Mouse (Mus musculus) C2C12 (cell line): Measurements from ENCODE around the gene Olfr211.

Experiments
- CEBPB ChIP-seq: IDR thresholded peaks from one replicate; pipeline ENCODE4 v1.6.1; 2011; ENCODE audit warnings: low read depth, mild to moderate bottlenecking, control low read depth, moderate library complexity
- CTCF ChIP-seq: IDR thresholded peaks from one replicate; pipeline ENCODE4 v1.5.1; 2011; ENCODE audit not compliant: control insufficient read depth, insufficient read depth, insufficient read length
- MAX ChIP-seq: IDR thresholded peaks from one replicate; pipeline ENCODE4 v1.6.1; 2011; ENCODE audit warnings: mild to moderate bottlenecking, control low read depth
- MYOD1 ChIP-seq: IDR thresholded peaks from one replicate; pipeline ENCODE4 v1.6.1; 2011; ENCODE audit warnings: low read depth; ENCODE audit not compliant: control insufficient read depth, insufficient read length
- MYOG ChIP-seq: IDR thresholded peaks from one replicate; pipeline ENCODE4 v1.6.1; 2011; ENCODE audit not compliant: control insufficient read depth, insufficient read length; ENCODE audit errors: extremely low read depth
- USF1 ChIP-seq: IDR thresholded peaks from one replicate; pipeline ENCODE4 v1.6.1; 2011; ENCODE audit warnings: low read depth, mild to moderate bottlenecking, control low read depth, moderate library complexity

GRCm38 (mm10) chr6:116495960-116496359 is 7.1 kb downstream of the Olfr211 start:
- TF ChIP-seq CTCF (no peak), MYOD1 (no peak), MAX (no peak), CEBPB (no peak), USF1 (no peak), MYOG (no peak)
